14 mouse cellular contexts compared by ENCODE assay signal in the genomic region with DNA sequence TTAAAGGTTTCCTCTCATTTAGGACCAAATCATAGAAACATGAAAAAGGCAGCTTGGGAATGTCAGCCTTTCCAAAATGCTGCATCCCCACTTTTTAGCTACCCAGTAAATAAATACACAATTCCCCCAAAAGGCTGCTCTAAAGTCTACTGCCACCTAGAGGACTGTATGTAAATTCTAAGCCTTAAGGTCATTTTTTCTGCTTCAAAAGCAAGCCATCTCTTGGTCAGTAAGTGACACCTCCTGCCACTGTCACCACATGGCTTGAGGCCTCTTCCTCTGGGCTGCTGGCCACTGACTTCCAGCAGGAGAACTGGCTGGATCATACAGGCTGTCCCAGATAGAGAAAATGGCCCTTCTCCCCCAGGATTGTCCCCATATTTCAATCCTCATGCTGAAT. TPM values are rescaled to one million over a fixed set of nuclear protein-coding genes. Genes with fewer than 3 reads are reported as not detected.
A peak's percentile ranks its signal among the peaks of the same experiment; 100 is the strongest.
DNase-seq lines count a peak whose midpoint lies in the region; ATAC-seq and TF ChIP-seq lines count a peak whose summit lies in the region.
"Had no signal": no experiment of that assay in that cellular context is flagged by ENCODE, and none has a peak within 500 bp of the region (broad histone marks: within the 10 kb centered on the region; RNA-seq: fewer than 3 reads in every experiment).

No protein-coding gene starts in this region.

- no peaks in the 10 kb centered on the region; the same call in none of the 2 replicates for H3K9me3 ChIP-seq in E14TG2a.4 (ENCODE audit: low read length)
- H3K9me3 ChIP-seq: limb, embryonic 13.5 days had no signal

- H3K4me1 ChIP-seq in kidney, adult 2 months (ENCODE audit: control insufficient read depth, insufficient read depth, low read length) = no peaks in the 10 kb centered on the region
- peaks cover 49% of the 10 kb centered on the region for H3K4me1 ChIP-seq in E14TG2a.4 (replicated peaks; ENCODE audit: low read depth, low read length)

- ATAC-seq in erythroblast, adult 5-6 weeks (replicated peaks; ENCODE audit: low FRiP score, poor library complexity, severe bottlenecking) = no peak
- ATAC-seq: activated CD4-positive, CD25-positive, alpha-beta regulatory T cell, adult 4 months had no signal

- no peaks in the 10 kb centered on the region for H3K36me3 ChIP-seq in kidney, adult 2 months (ENCODE audit: control insufficient read depth, insufficient read depth, low read length)
- no peaks in the 10 kb centered on the region for H3K36me3 ChIP-seq in E14TG2a.4 (ENCODE audit: insufficient read depth, low read length)
- H3K36me3 ChIP-seq: limb, embryonic 13.5 days had no signal

- no peak overlapping the region for H3K27ac ChIP-seq in kidney, adult 2 months (ENCODE audit: insufficient read depth, low read depth, low read length)
- H3K27ac ChIP-seq: limb, embryonic 13.5 days had no signal

- H3K27me3 ChIP-seq in kidney, adult 2 months (replicated peaks; ENCODE audit: control insufficient read depth, insufficient read depth, low read length) = no peaks in the 10 kb centered on the region
- H3K27me3 ChIP-seq in E14TG2a.4 (ENCODE audit: insufficient read depth, low read length) = no peaks in the 10 kb centered on the region

- 0 out of 2 replicates have a peak, but pooled peaks have one; percentile 9 for TF ChIP-seq CTCF in kidney, adult 2 months (conservative IDR thresholded peaks at IDR 0.05; ENCODE audit: insufficient read depth, insufficient read length, low read depth, low read length)
- peak; percentile 48 for TF ChIP-seq CTCF in E14TG2a.4 (conservative IDR thresholded peaks at IDR 0.05; ENCODE audit: low read length)

- H3K4me3 ChIP-seq in kidney, adult 2 months (ENCODE audit: insufficient read depth, low read depth, low read length) = no peak overlapping the region
- no peak overlapping the region for H3K4me3 ChIP-seq in E14TG2a.4 (replicated peaks; ENCODE audit: low read length)
- H3K4me3 ChIP-seq: limb, embryonic 13.5 days had no signal

- no peak for DNase-seq in kidney, adult 2 months
- DNase-seq in kidney, adult 18-20 months = no peak
- DNase-seq in 416B (ENCODE audit: low read depth) = peak; percentile 47
- peak; percentile 41 for DNase-seq in cerebellum, adult 9-11 months
- DNase-seq in right cerebral cortex, adult 2 months (ENCODE audit: low spot score in 2 of 2) = no peak
- no peak for DNase-seq in ovary, adult 18-20 months (ENCODE audit: low spot score)
- DNase-seq: kidney, postnatal 36 days had no signal

- no peak for TF ChIP-seq POLR2A in kidney, adult 2 months (IDR thresholded peaks at IDR 0.05; ENCODE audit: low read depth, low read length)

RNA-seq across cellular contexts. Expression of a gene that starts 50.9 kb away (rescaled TPM):
- not detected in 2 replicates for polyA plus RNA-seq in kidney, adult 2 months (2012; rRNA removed)
- total RNA-seq in erythroblast, adult 5-6 weeks (2015; ENCODE audit: low replicate concordance) = not detected in 2 replicates
- not detected in 2 replicates for total RNA-seq in erythroblast, adult 5-6 weeks (2017; ENCODE audit: low replicate concordance)
- polyA plus RNA-seq: activated CD4-positive, CD25-positive, alpha-beta regulatory T cell, adult 4 months; hindbrain, embryonic 11.5 days; limb, embryonic 13.5 days; midbrain, embryonic 11.5 days; stomach, embryonic 14.5 days had no signal

Comparison
In these comparisons a context has a peak if more than half of its experiments do, and no peak if none do; other contexts are left out.
1. DNase-seq: peak in 416B (single experiment) and cerebellum, adult 9-11 months (single experiment); none in kidney, adult 2 months (single experiment), kidney, adult 18-20 months (single experiment), right cerebral cortex, adult 2 months (0 of 2) and ovary, adult 18-20 months (single experiment).